Mouse (Mus musculus) forebrain, embryonic 10.5 days (tissue): ENCODE measurements around the gene Slc9a2. TPM values are rescaled to one million over a fixed set of nuclear protein-coding genes. Genes with fewer than 3 reads are reported as not detected.

Experiments
- DNase-seq: peaks from one replicate; pipeline ENCODE4 v3.0.0-alpha.2; 2017; ENCODE audit warnings: low spot score; ENCODE audit errors: extremely low spot score
- H3K27ac ChIP-seq: fragments of 300-500 bp; sonication (generic); 2 replicates; pipeline ENCODE4 v1.5.1; 2016; ENCODE audit warnings: mild to moderate bottlenecking
- H3K27me3 ChIP-seq: fragments of 300-500 bp; sonication (generic); 2 replicates; pipeline ENCODE4 v1.6.1; 2016; ENCODE audit warnings: mild to moderate bottlenecking; ENCODE audit not compliant: poor library complexity, severe bottlenecking
- H3K36me3 ChIP-seq: fragments of 300-500 bp; sonication (generic); replicated peaks from 2 replicates; pipeline ENCODE4 v1.6.1; 2016; ENCODE audit warnings: mild to moderate bottlenecking, moderate library complexity
- H3K4me1 ChIP-seq: fragments of 300-500 bp; sonication (generic); 2 replicates; pipeline ENCODE4 v1.6.1; 2016
- H3K4me3 ChIP-seq: fragments of 300-500 bp; sonication (generic); 2 replicates; pipeline ENCODE4 v1.5.1; 2016; ENCODE audit warnings: mild to moderate bottlenecking, moderate library complexity
- H3K9me3 ChIP-seq: fragments of 300-500 bp; sonication (generic); 2 replicates; pipeline ENCODE4 v1.6.1; 2016; ENCODE audit warnings: mild to moderate bottlenecking, moderate library complexity
- WGBS: fragments of 180-500 bp; shearing (Covaris S2); methylation state at CpG from one replicate; pipeline ENCODE4 v1.1.7; 2016; 5-methylcytosine and 5-hydroxymethylcytosine counted together
- polyA plus RNA-seq: library from polyadenylated mRNA; unstranded; fragments of >200 nt; fragmentation: Nextera tagmentation; extraction: Ambion mirVana; gene quantifications from 2 replicates; pipeline ENCODE4 v1.2.1, GENCODE M21; 2016

Gene Slc9a2
- polyA plus RNA-seq, 1 experiment from 2014 or later, result not detected

DNA sequence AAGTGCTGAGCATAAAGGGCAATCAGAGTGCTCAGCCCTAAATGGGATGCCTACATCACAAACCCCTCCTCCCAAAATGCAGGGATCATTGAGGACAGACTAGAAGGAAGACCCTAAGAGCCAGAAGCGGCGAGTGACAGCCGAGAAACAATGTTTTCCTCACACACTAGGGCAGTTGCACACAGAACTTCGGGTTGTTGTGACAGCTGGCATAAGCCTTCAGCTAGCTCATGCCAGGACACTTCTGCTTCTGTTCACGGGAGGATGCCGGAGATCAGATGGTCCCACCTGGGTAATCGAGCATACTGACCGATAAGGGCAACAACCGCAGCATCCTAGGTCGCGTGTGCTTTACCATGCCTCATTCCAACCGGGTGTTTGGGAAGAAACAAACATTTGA, 123.7 kb downstream of the Slc9a2 start:
- Histone ChIP-seq H3K27ac (no peak overlapping the region), H3K4me3 (no peak overlapping the region), H3K27me3 (no peaks in the 10 kb centered on the region), H3K36me3 (no peaks in the 10 kb centered on the region), H3K4me1 (no peaks in the 10 kb centered on the region), H3K9me3 (no peaks in the 10 kb centered on the region)
- no peak for DNase-seq
- WGBS, result 92% methylated on average over 12 of the region's 12 CpGs

DNA sequence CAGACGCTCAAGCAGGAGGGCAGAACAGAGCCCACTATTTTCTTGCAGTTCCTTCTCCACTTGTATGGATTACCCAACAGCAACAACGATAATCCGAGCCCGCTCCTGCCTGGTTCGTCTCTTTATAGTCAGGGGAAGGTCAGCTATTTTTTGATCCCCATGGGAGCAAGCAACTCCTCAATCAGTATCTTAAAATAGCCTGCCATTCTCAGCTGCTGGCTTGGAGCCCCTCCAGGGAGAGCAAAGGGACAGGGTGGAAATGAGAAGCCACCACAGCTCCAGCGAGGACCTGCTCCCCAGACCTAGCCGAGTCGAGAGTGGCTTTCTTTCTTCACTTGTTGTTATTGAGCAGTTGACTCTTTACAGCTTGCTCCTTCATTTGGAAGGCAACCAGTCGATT, 125.0 kb downstream of the Slc9a2 start, which contains the start of gene Tmem182:
Tmem182 (plus strand) TSS at position 251 of the 400 bp plus-strand sequence.
- WGBS, result 83% methylated on average over 9 of the region's 9 CpGs
- H3K27ac ChIP-seq, result no peak within 1 kb of the TSS
- no peak for DNase-seq

GRCm38 (mm10) chr1:40805891-40806290, 125.5 kb downstream of the Slc9a2 start:
- Histone ChIP-seq H3K27ac (no peak overlapping the region), H3K4me1 (no peaks in the 10 kb centered on the region), H3K27me3 (no peaks in the 10 kb centered on the region), H3K9me3 (no peaks in the 10 kb centered on the region), H3K4me3 (no peak overlapping the region), H3K36me3 (no peaks in the 10 kb centered on the region)
- WGBS, result 89% methylated on average over 11 of the region's 11 CpGs
- no peak for DNase-seq

More for the DNA sequence above, 125.0 kb downstream of the Slc9a2 start, which contains the start of gene Tmem182:
- Histone ChIP-seq H3K4me3 (no peak within 1 kb of the TSS), H3K4me1 (no peaks in the 10 kb centered on the region), H3K27me3 (no peaks in the 10 kb centered on the region), H3K36me3 (no peaks in the 10 kb centered on the region), H3K9me3 (no peaks in the 10 kb centered on the region)

DNA sequence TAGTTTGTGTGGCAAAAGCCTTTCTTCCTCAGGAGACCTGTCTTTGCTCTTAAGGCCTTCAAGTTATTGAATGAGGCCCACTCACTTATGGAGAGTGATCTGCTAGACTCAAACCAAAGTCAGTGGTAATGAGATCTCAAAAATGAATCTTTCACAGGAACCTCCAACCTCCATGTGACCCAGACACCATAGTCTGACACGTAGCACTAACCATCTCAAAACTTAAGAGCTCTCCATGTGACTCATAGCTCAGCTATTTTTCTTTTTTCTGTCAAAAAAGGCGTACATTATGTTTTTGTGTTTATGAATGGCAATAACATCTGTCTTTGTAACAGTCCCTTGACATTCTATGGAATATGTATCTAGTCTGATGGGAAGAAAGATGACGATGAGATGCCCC, 128.3 kb downstream of the Slc9a2 start:
- Histone ChIP-seq H3K9me3 (no peaks in the 10 kb centered on the region), H3K36me3 (no peaks in the 10 kb centered on the region), H3K27me3 (no peaks in the 10 kb centered on the region), H3K27ac (no peak overlapping the region), H3K4me1 (no peaks in the 10 kb centered on the region), H3K4me3 (no peak overlapping the region)
- 87% methylated on average over 3 of the region's 3 CpGs for WGBS
- no peak for DNase-seq

DNA sequence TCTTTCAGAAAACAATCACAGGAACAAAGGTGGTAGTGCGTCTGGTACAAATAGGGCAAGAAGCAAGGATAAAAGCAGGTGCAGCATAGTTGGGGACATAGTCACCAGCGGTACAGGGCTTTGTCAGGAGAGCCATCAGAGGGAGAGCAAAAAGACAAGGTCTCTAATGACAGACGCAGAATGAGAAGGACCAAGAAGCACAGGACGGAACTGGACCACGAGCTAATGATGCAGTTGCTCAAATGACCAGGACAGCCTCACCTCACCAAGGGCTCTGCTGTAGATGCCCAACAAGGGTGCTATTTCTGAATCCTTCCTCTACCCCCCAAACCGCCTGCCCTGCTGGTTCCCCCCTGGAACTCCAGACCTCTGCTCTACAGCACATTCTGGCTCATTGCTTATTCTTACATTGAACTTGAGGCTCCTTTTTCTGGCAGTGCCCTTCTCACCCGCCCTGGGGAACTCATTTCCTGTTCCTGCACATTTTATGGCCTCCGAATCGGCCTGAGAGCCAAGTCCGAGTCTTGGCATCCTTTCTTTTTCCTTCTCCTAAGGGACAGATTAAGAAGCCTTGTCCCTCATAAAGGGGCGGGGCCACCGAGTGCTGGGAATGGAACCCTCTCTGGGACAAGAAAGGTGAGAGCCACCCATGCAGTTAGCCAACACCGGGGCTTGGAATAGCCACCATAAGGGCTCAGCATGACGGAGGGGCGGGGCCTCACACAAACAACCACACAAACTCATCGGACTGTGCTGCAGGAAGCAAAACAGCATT, 134.9 kb downstream of the Slc9a2 start:
- Histone ChIP-seq H3K9me3 (no peaks in the 10 kb centered on the region), H3K27ac (no peak overlapping the region)

More for the DNA sequence above, 134.9 kb downstream of the Slc9a2 start:
- WGBS, result 78% methylated on average over 16 of the region's 16 CpGs
- H3K36me3 ChIP-seq, result no peaks in the 10 kb centered on the region
- no peak for DNase-seq
- no peaks in the 10 kb centered on the region for H3K4me1 ChIP-seq
- no peaks in the 10 kb centered on the region for H3K27me3 ChIP-seq
- no peak overlapping the region for H3K4me3 ChIP-seq

Other genes starting within 250 kb of the Slc9a2 start
- not detected in 2 replicates for gene Il18r1, start 215.0 kb upstream of the Slc9a2 start, polyA plus RNA-seq
- gene Il18rap, start 165.2 kb upstream of the Slc9a2 start, polyA plus RNA-seq, result 0.22 and 0.38 TPM in 2 replicates
- gene Slc9a4, start 100.5 kb upstream of the Slc9a2 start, polyA plus RNA-seq, result not detected in 2 replicates
- gene Mfsd9, start 110.1 kb downstream of the Slc9a2 start, polyA plus RNA-seq, result 2.2 and 2.7 TPM in 2 replicates
- not detected in 2 replicates for gene Tmem182, start 125.0 kb downstream of the Slc9a2 start, polyA plus RNA-seq